Mouse (Mus musculus) liver, embryonic 14.5 days (tissue): Measurements from ENCODE around the gene Ppm1j. TPM values are rescaled to one million over a fixed set of nuclear protein-coding genes. Genes with fewer than 3 reads are reported as not detected.

Experiments
- ATAC-seq: fragments of 200-750 bp; cut with Nextera tagmentation; 2 replicates; pipeline ENCODE4 v1.8.0; 2017; ENCODE audit warnings: moderate number of reproducible peaks, mild to moderate bottlenecking, moderate library complexity; ENCODE audit not compliant: insufficient read depth
- DNase-seq, 3 experiments: peaks; one replicate each; pipeline ENCODE4 v3.0.0-alpha.2; 2012 to 2013; ENCODE audit warnings: low read depth in 3 of 3, low spot score in 3 of 3
- H3K27ac ChIP-seq: fragments of 300-500 bp; sonication (generic); 2 replicates; pipeline ENCODE4 v1.5.1; 2014; ENCODE audit warnings: moderate library complexity, mild to moderate bottlenecking, control low read depth, inconsistent platforms
- H3K27me3 ChIP-seq: fragments of 300-500 bp; sonication (generic); 2 replicates; pipeline ENCODE4 v1.6.1; 2014; ENCODE audit warnings: mild to moderate bottlenecking, low read length, moderate library complexity; ENCODE audit not compliant: control insufficient read depth, insufficient read depth
- H3K36me3 ChIP-seq: fragments of 300-500 bp; sonication (generic); replicated peaks from 2 replicates; pipeline ENCODE4 v1.6.1; 2014; ENCODE audit warnings: low read depth; ENCODE audit not compliant: control insufficient read depth, insufficient read depth
- H3K4me1 ChIP-seq, 2 experiments: fragments of 200-500 bp in 1 of 2; fragments of 300-500 bp in 1 of 2; sonication (generic) in 1 of 2; replicated peaks; 2 replicates each; pipeline ENCODE4 v1.6.1; 2012 to 2014; ENCODE audit warnings: antibody characterized with exemption in 1 of 2, inconsistent platforms in 1 of 2, low read length in 1 of 2; ENCODE audit not compliant: control insufficient read depth in 2 of 2, insufficient read depth in 2 of 2
- H3K4me2 ChIP-seq: fragments of 300-500 bp; sonication (generic); 2 replicates; pipeline ENCODE4 v1.6.1; 2014; ENCODE audit warnings: low read depth, mild to moderate bottlenecking, control low read depth, moderate library complexity
- H3K4me3 ChIP-seq, 2 experiments: fragments of 200-500 bp in 1 of 2; fragments of 300-500 bp in 1 of 2; sonication (generic) in 1 of 2; 2 replicates each; pipeline ENCODE4 v1.5.1; 2012 to 2014; ENCODE audit warnings: low read depth in 2 of 2, low read length in 2 of 2, mild to moderate bottlenecking in 2 of 2, control low read depth in 1 of 2, inconsistent platforms in 1 of 2, moderate library complexity in 1 of 2; ENCODE audit not compliant: insufficient read depth in 1 of 2
- H3K9ac ChIP-seq: fragments of 300-500 bp; sonication (generic); replicated peaks from 2 replicates; pipeline ENCODE4 v1.6.1; 2014; ENCODE audit warnings: mild to moderate bottlenecking, control low read depth, moderate library complexity
- H3K9me3 ChIP-seq: fragments of 300-500 bp; sonication (generic); 2 replicates; pipeline ENCODE4 v1.6.1; 2016; ENCODE audit warnings: low read length, mixed read lengths; ENCODE audit not compliant: control insufficient read depth
- CTCF ChIP-seq: IDR thresholded peaks from 2 replicates; pipeline ENCODE4 v1.5.1; 2016; ENCODE audit warnings: antibody characterized with exemption, low read depth, control low read depth
- EP300 ChIP-seq: IDR thresholded peaks from 2 replicates; pipeline ENCODE4 v1.6.1; 2016; ENCODE audit warnings: antibody characterized with exemption, low read depth
- WGBS: fragments of 180-500 bp; shearing (Covaris S2); extraction: QIAGEN DNeasy Blood & Tissue Kit; methylation state at CpG from one replicate; pipeline ENCODE4 v1.1.7; 2014; ENCODE audit not compliant: insufficient replicate concordance; 5-methylcytosine and 5-hydroxymethylcytosine counted together
- polyA plus RNA-seq, 2 experiments: library from polyadenylated mRNA; depleted of rRNA in 1 of 2; stranded (reverse) in 1 of 2; unstranded in 1 of 2; fragments of >200 nt; fragmentation: Nextera tagmentation in 1 of 2; extraction: Ambion mirVana in 1 of 2; gene quantifications; 2 replicates each; pipeline versions ENCODE4 v1.2.1 to v1.2.3; 2012 to 2014

Gene Ppm1j
- polyA plus RNA-seq, 2 experiments: 0.17 TPM; not detected in 1

- Histone ChIP-seq H3K4me3 (no peak overlapping the region), H3K4me1 (peaks cover 0 to 10% of the 10 kb centered on the region in 2 experiments; a peak in 2 of 4 replicates), H3K27ac (no peak overlapping the region), H3K36me3 (no peaks in the 10 kb centered on the region), H3K27me3 (peaks cover 21% of the 10 kb centered on the region), H3K9ac (no peak overlapping the region), H3K4me2 (no peak overlapping the region), H3K9me3 (no peaks in the 10 kb centered on the region)
- ATAC-seq: no peak
- DNase-seq: no peak
- TF ChIP-seq CTCF (no peak), EP300 (no peak)
- WGBS: 78% methylated on average over 8 of the region's 8 CpGs
Observed at GRCm38 (mm10) chr3:104791671-104792070, 10.8 kb downstream of the Ppm1j start.

- H3K9me3 ChIP-seq: no peaks in the 10 kb centered on the region
- no peak overlapping the region for H3K9ac ChIP-seq
- TF ChIP-seq EP300: no peak
- TF ChIP-seq CTCF: no peak
- 44% methylated on average over 15 of the region's 15 CpGs for WGBS
- H3K27me3 ChIP-seq: peaks cover 20% of the 10 kb centered on the region
- ATAC-seq: no peak
- H3K4me1 ChIP-seq: peaks cover 0 to 10% of the 10 kb centered on the region in 2 experiments; a peak in 2 of 4 replicates
- H3K27ac ChIP-seq: no peak overlapping the region
- H3K4me3 ChIP-seq: no peak overlapping the region
- no peaks in the 10 kb centered on the region for H3K36me3 ChIP-seq
- no peak for DNase-seq
- H3K4me2 ChIP-seq: no peak overlapping the region
Observed at GRCm38 (mm10) chr3:104792360-104793270, 11.8 kb downstream of the Ppm1j start.

- peaks cover 7% of the 10 kb centered on the region for H3K27me3 ChIP-seq
- H3K9ac ChIP-seq: no peak overlapping the region
- no peaks in the 10 kb centered on the region for H3K36me3 ChIP-seq
- H3K4me2 ChIP-seq: no peak overlapping the region
- TF ChIP-seq EP300 (no peak), CTCF (no peak)
- peaks cover 0 to 10% of the 10 kb centered on the region in 2 experiments; a peak in 2 of 4 replicates for H3K4me1 ChIP-seq
- ATAC-seq (peak; percentile 67), DNase-seq (peak in 1 of 3 experiments; percentile 50)
- H3K27ac ChIP-seq: no peak overlapping the region
- no peak overlapping the region for H3K4me3 ChIP-seq
- 35% methylated on average over 20 of the region's 20 CpGs for WGBS
- no peaks in the 10 kb centered on the region for H3K9me3 ChIP-seq
Observed at GRCm38 (mm10) chr3:104793871-104794828, 13.3 kb downstream of the Ppm1j start.

GRCm38 (mm10) chr3:104794953-104795470 is 14.2 kb downstream of the Ppm1j start:
- H3K36me3 ChIP-seq: no peaks in the 10 kb centered on the region
- WGBS: 68% methylated on average over 12 of the region's 12 CpGs

More at GRCm38 (mm10) chr3:104794953-104795470, 14.2 kb downstream of the Ppm1j start:
- H3K27ac ChIP-seq: no peak overlapping the region
- DNase-seq: no peak
- TF ChIP-seq EP300 (no peak), CTCF (no peak)
- no peak overlapping the region for H3K9ac ChIP-seq
- ATAC-seq: no peak
- H3K4me3 ChIP-seq: no peak overlapping the region
- H3K4me1 ChIP-seq: peaks cover 0 to 10% of the 10 kb centered on the region in 2 experiments; a peak in 2 of 4 replicates
- H3K4me2 ChIP-seq: no peak overlapping the region
- no peaks in the 10 kb centered on the region for H3K9me3 ChIP-seq
- H3K27me3 ChIP-seq: peaks cover under 1% of the 10 kb centered on the region; the same call in 1 of the 2 replicates
